Mouse (Mus musculus): ENCODE measurements around the gene B3gnt3. TPM values are rescaled to one million over a fixed set of nuclear protein-coding genes. Genes with fewer than 3 reads are reported as not detected.

Gene B3gnt3
- total and polyA plus RNA-seq, 3 experiments = 6.1 to 8.6 (median 6.4) TPM

GRCm38 (mm10) chr8:71684701-71685100 is 16.9 kb downstream of the B3gnt3 start:
- DNase-seq = no peak
- 71% methylated on average over 10 of the region's 10 CpGs for WGBS
- intact Hi-C loops (cut with DNase I) = no loop called here
- Histone ChIP-seq H3K9ac (ENCODE audit: low read depth, low read length) (no peak overlapping the region), H3K4me3 (no peak overlapping the region), H3K36me3 (ENCODE audit: control insufficient read depth, insufficient read depth, low read length) (no peaks in the 10 kb centered on the region), H3K27ac (no peak overlapping the region), H3K4me1 (ENCODE audit: control insufficient read depth, insufficient read depth, low read length) (no peaks in the 10 kb centered on the region), H3K27me3 (ENCODE audit: control insufficient read depth, insufficient read depth, low read length) (peaks cover 1% of the 10 kb centered on the region; the same call in 1 of the 2 replicates), H3K79me2 (replicated peaks; ENCODE audit: control insufficient read depth, insufficient read depth, low read length) (no peaks in the 10 kb centered on the region)
- TF ChIP-seq CTCF (IDR thresholded peaks at IDR 0.05) (no peak), EP300 (IDR thresholded peaks at IDR 0.05; ENCODE audit: insufficient read depth, low read depth, low read length) (no peak), POLR2A (IDR thresholded peaks at IDR 0.05; ENCODE audit: insufficient read depth, low read depth, low read length) (no peak)

DNA sequence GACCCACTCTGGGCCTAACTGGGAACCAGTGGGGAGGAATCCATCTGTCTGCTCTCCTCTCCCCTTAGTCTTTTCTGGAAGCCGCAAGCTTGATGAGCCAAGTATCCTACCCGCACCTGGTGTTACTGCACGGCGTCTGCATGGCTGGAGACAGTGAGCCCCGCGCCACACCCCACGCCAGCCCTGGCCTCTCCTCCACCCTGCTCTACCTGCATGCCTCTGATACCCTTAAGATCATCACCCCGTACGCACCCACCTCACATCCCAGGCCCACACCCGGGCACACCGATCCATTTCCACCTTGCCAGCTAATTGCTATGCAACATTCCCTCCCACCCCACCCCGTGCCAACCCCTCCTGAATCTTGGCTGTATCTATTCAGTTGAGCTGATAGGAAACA is 18.8 kb downstream of the B3gnt3 start:
- TF ChIP-seq POLR2A (IDR thresholded peaks at IDR 0.05; ENCODE audit: insufficient read depth, low read depth, low read length) (no peak), EP300 (IDR thresholded peaks at IDR 0.05; ENCODE audit: insufficient read depth, low read depth, low read length) (no peak), CTCF (IDR thresholded peaks at IDR 0.05) (no peak)
- 92% methylated on average over 12 of the region's 12 CpGs for WGBS
- no peak overlapping the region for H3K9ac ChIP-seq (ENCODE audit: low read depth, low read length)
- no peaks in the 10 kb centered on the region for H3K36me3 ChIP-seq (ENCODE audit: control insufficient read depth, insufficient read depth, low read length)
- H3K79me2 ChIP-seq (replicated peaks; ENCODE audit: control insufficient read depth, insufficient read depth, low read length) = no peaks in the 10 kb centered on the region
- no peak overlapping the region for H3K27ac ChIP-seq
- peaks cover 6% of the 10 kb centered on the region; the same call in 1 of the 2 replicates for H3K4me1 ChIP-seq (ENCODE audit: control insufficient read depth, insufficient read depth, low read length)
- intact Hi-C loops (cut with DNase I) = no loop called here
- no peak for DNase-seq
- H3K27me3 ChIP-seq (ENCODE audit: control insufficient read depth, insufficient read depth, low read length) = 0 out of 2 replicates have a peak, but pooled peaks cover 1% of the 10 kb centered on the region
- H3K4me3 ChIP-seq = no peak overlapping the region

- H3K27me3 ChIP-seq (ENCODE audit: control insufficient read depth, insufficient read depth, low read length) = no peaks in the 10 kb centered on the region
- H3K36me3 ChIP-seq (ENCODE audit: control insufficient read depth, insufficient read depth, low read length) = no peaks in the 10 kb centered on the region
- intact Hi-C loops (cut with DNase I) = no loop called here
- no peak for TF ChIP-seq POLR2A (IDR thresholded peaks at IDR 0.05; ENCODE audit: insufficient read depth, low read depth, low read length)
- no peak for TF ChIP-seq EP300 (IDR thresholded peaks at IDR 0.05; ENCODE audit: insufficient read depth, low read depth, low read length)
- TF ChIP-seq CTCF (IDR thresholded peaks at IDR 0.05) = no peak
- no peak overlapping the region for H3K9ac ChIP-seq (ENCODE audit: low read depth, low read length)
- H3K27ac ChIP-seq = no peak overlapping the region
- no peak for DNase-seq
- 57% methylated on average over 18 of the region's 18 CpGs for WGBS
- H3K4me3 ChIP-seq = no peak overlapping the region
- no peaks in the 10 kb centered on the region for H3K79me2 ChIP-seq (replicated peaks; ENCODE audit: control insufficient read depth, insufficient read depth, low read length)
- peaks cover 6% of the 10 kb centered on the region; the same call in 1 of the 2 replicates for H3K4me1 ChIP-seq (ENCODE audit: control insufficient read depth, insufficient read depth, low read length)
Measured at GRCm38 (mm10) chr8:71681369-71681915, 20.1 kb downstream of the B3gnt3 start.

DNA sequence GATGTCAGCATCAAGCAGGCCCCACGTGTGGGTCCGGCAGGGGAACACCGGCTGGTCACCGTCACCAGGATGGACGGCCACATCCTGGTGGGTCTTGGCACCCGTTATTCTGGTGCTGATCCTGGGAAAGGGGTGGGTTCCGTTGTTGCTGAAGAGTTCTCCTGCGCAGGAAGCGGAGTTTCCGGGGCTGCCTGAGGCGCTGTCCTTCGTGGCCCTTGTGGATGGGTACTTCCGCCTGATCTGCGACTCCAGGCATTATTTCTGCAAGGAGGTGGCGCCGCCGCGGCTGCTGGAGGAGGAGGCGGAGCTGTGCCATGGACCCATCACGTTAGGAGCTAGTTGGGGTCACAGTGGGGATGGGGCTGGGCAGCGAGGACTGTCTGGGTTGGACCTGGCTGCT is 21.1 kb downstream of the B3gnt3 start:
- Histone ChIP-seq H3K79me2 (replicated peaks; ENCODE audit: control insufficient read depth, insufficient read depth, low read length) (no peaks in the 10 kb centered on the region), H3K4me1 (ENCODE audit: control insufficient read depth, insufficient read depth, low read length) (peaks cover 7% of the 10 kb centered on the region; the same call in 1 of the 2 replicates), H3K27me3 (ENCODE audit: control insufficient read depth, insufficient read depth, low read length) (no peaks in the 10 kb centered on the region), H3K4me3 (no peak overlapping the region), H3K27ac (no peak overlapping the region), H3K36me3 (ENCODE audit: control insufficient read depth, insufficient read depth, low read length) (no peaks in the 10 kb centered on the region), H3K9ac (ENCODE audit: low read depth, low read length) (no peak overlapping the region)
- intact Hi-C loops (cut with DNase I) = no loop called here
- DNase-seq = no peak
- WGBS = 56% methylated on average over 21 of the region's 21 CpGs
- no peak for TF ChIP-seq EP300 (IDR thresholded peaks at IDR 0.05; ENCODE audit: insufficient read depth, low read depth, low read length)
- TF ChIP-seq POLR2A (IDR thresholded peaks at IDR 0.05; ENCODE audit: insufficient read depth, low read depth, low read length) = no peak
- no peak for TF ChIP-seq CTCF (IDR thresholded peaks at IDR 0.05)

- no peak for TF ChIP-seq EP300 (IDR thresholded peaks at IDR 0.05; ENCODE audit: insufficient read depth, low read depth, low read length)
- TF ChIP-seq CTCF (IDR thresholded peaks at IDR 0.05) = no peak
- no peak for TF ChIP-seq POLR2A (IDR thresholded peaks at IDR 0.05; ENCODE audit: insufficient read depth, low read depth, low read length)
- Histone ChIP-seq H3K4me3 (peak overlapping the region; percentile 30), H3K4me1 (ENCODE audit: control insufficient read depth, insufficient read depth, low read length) (peaks cover 7% of the 10 kb centered on the region; the same call in 1 of the 2 replicates), H3K9ac (ENCODE audit: low read depth, low read length) (peak overlapping the region; percentile 19; the same call in 1 of the 2 replicates), H3K79me2 (replicated peaks; ENCODE audit: control insufficient read depth, insufficient read depth, low read length) (no peaks in the 10 kb centered on the region), H3K27ac (no peak overlapping the region), H3K27me3 (ENCODE audit: control insufficient read depth, insufficient read depth, low read length) (no peaks in the 10 kb centered on the region), H3K36me3 (ENCODE audit: control insufficient read depth, insufficient read depth, low read length) (no peaks in the 10 kb centered on the region)
- WGBS = 33% methylated on average over 46 of the region's 46 CpGs
- peak; percentile 66 to 71 for DNase-seq
- intact Hi-C loops (cut with DNase I) = no loop called here
Measured at GRCm38 (mm10) chr8:71679550-71680168, 21.9 kb downstream of the B3gnt3 start.

DNA sequence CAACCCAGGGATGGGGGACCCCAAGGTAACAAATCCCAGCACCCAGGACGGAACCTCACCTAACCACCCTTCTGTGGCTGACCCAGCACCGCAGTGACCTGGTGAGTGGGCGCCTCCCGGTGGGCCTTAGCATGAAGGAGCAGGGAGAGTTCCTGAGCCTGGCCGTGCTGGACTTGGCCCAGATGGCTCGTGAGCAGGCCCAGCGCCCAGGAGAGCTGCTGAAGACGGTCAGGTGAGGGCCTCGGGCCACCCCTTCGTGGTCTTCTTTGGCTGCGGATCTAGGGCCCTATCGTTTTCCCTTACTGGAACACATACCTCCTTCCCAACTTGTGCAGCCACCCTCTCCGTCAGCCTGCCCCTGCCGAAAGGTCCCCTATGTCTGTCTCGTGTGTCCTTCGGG is 22.5 kb downstream of the B3gnt3 start:
- H3K4me1 ChIP-seq (ENCODE audit: control insufficient read depth, insufficient read depth, low read length) = peaks cover 7% of the 10 kb centered on the region; the same call in 1 of the 2 replicates
- intact Hi-C loops (cut with DNase I) = no loop called here
- no peaks in the 10 kb centered on the region for H3K36me3 ChIP-seq (ENCODE audit: control insufficient read depth, insufficient read depth, low read length)
- H3K9ac ChIP-seq (ENCODE audit: low read depth, low read length) = peak overlapping the region; percentile 19
- no peaks in the 10 kb centered on the region for H3K27me3 ChIP-seq (ENCODE audit: control insufficient read depth, insufficient read depth, low read length)
- DNase-seq = no peak
- no peaks in the 10 kb centered on the region for H3K79me2 ChIP-seq (replicated peaks; ENCODE audit: control insufficient read depth, insufficient read depth, low read length)
- H3K27ac ChIP-seq = no peak overlapping the region
- TF ChIP-seq POLR2A (IDR thresholded peaks at IDR 0.05; ENCODE audit: insufficient read depth, low read depth, low read length) = no peak
- no peak for TF ChIP-seq CTCF (IDR thresholded peaks at IDR 0.05)
- no peak for TF ChIP-seq EP300 (IDR thresholded peaks at IDR 0.05; ENCODE audit: insufficient read depth, low read depth, low read length)
- 58% methylated on average over 16 of the region's 16 CpGs for WGBS
- H3K4me3 ChIP-seq = no peak overlapping the region; the same call in 1 of the 2 replicates

Data from heart, adult 2 months (tissue).